Mouse (Mus musculus) MEL (cell line): ENCODE results near the gene Kcnj1.

Source experiments
- MAZ ChIP-seq: IDR thresholded peaks from 2 replicates; pipeline ENCODE4 v1.6.1; 2012; ENCODE audit warnings: low read depth, mild to moderate bottlenecking, inconsistent platforms, low read length, improper control_type of control experiment
- POLR2AphosphoS5 ChIP-seq: IDR thresholded peaks from 2 replicates; pipeline ENCODE4 v1.6.1; 2012; ENCODE audit warnings: low read depth, borderline replicate concordance, mild to moderate bottlenecking, inconsistent platforms, low read length, moderate library complexity, mixed read lengths

DNA sequence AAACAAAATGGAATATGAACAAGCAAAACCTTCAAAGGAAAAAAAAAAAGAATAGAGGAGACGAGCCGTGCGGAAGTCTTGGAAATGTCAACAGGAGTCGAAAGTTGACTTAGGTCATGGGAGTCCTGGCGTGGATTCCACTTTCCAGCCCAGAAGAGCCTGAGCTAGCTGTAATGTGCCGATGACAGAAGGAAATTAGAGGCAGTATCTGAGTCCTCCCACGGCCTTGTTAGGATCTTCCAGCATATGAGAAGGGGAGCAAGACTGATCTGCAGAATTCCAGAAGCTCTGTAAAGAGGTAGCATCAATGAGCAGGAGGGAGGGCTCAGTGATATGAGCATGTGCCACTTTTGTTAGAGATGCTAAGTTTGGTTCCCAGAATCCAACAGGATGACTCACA lies 3.7 kb downstream of the Kcnj1 start:
- TF ChIP-seq POLR2AphosphoS5 (no peak), MAZ (no peak)
